Mouse (Mus musculus): ENCODE measurements around the gene Timmdc1. TPM values are rescaled to one million over a fixed set of nuclear protein-coding genes. Genes with fewer than 3 reads are reported as not detected.

The Timmdc1 gene
- polyA plus RNA-seq (2017; shearing (Covaris generic)): 10.8 TPM

GRCm38 (mm10) chr16:38522129-38523084 lies at the start of gene Timmdc1:
Timmdc1 (minus strand) TSS chr16:38522663.

DNA sequence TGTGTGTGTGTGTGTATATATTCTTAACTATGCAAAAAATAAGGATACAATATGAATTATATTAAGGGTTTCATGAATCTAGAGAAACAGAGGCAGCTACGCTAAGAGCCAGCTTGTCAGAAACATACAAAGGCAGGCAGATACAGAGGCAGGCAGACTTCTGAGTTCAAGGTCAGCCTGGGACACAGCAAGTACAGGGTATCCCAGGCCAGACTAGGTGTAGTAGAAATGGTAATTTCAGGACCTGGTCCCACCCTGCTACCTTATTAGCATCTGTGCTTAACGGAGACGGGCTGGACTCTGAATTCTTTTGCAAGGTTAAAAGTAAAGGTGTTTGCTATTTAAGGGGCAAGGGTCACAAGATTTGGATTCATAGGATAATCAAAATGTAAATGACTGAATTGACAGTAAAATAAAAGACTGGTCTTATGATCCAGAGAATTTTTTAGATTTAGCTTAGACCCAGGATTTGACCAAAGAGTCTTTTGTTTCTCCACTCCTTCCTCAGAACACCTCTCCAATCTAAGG lies 35.8 kb upstream of the Timmdc1 start, which contains the start of gene Tmem39a:
Gene Tmem39a (plus strand): TSS at position 478 of the 528 bp plus-strand sequence.

DNA sequence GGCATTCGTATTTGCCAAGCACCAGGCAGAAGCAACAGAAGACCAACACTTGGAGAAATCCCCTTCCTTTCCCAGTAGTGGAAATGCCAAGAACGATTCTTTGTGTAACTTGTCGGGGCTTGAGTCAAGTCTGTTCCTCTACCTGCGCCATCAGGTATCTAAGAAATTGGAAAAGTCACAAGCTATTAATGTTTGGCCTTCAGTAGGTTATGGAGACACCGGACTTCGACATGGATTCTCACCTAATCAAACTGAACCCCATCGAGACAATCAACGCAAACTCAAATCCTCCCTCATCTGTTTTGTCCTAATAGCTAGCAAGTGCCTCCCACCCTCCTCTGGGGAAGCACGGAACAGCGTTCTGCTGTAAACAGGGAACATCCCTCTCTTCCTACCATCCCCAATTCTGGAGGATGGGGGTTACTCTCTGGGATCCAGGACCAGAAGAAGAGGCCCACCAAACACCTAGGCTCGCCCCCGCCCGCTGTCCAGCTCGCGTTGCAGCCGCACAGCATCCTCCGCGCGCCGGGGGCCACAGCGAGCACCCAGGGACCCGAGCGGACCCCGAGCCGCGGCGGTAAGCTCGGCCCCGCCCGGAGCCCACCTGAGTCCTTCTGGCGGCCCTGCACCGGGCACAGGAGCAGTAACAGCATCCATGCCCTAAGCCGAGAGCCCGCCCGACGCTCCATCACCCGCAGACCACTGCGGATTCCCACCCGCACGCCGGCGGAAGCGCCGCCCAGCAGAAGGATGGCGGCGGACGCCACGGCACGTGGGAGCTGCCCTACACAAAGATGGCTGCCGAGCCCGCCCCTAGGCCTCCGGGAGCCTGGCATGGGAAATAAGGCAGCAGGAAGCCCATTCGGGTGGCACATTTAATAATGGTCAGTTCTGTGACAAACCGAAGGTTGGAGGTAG lies 27.3 kb upstream of the Timmdc1 start, which contains the start of gene Poglut1:
Gene Poglut1 (minus strand): TSS at position 780 of the 918 bp plus-strand sequence.

DNA sequence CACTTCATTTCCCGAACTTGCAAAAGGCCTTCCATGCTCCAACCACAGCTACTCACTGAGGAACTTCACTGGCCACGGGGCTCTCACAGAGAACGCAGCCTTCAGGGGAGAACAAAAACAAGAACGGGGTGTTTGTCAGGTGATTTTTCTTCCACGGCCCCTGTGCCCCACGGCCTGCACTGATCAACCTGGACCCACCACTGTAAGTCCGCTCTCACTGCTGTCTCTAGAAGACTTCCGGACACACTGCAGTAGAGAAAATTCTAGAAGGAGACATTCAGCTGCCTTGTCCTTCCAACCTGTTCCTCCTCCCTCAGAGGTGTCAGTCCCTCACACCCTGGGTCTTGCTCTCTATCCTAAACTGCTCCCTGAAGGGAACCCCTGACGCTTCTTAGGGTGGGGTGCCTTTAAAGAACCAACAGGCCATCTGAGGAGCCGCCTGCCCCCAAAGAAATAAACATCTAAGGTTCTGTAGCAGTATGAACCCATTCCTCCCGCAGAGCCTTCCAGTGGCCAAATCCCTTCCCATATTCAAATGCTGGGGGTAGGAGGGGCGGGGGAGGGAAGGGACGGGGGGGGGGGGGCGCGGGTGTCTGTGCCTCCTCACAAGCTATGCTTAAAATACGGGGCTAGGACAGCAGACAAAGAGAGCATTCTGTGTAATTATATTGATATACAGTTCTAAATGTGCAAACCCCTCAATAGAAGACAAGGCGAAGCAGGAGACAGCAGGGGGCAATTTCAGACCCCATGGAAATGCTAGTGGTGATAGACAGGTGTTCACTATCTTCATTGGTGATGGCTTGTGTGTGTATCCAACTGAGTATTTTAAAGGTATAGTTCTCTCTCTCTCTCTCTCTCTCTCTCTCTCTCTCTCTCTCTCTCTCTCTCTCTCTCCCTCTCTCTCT lies 66.7 kb downstream of the Timmdc1 start, which contains the start of gene Cd80:
Gene Cd80 (plus strand): TSS at position 51 of the 908 bp plus-strand sequence.

DNA sequence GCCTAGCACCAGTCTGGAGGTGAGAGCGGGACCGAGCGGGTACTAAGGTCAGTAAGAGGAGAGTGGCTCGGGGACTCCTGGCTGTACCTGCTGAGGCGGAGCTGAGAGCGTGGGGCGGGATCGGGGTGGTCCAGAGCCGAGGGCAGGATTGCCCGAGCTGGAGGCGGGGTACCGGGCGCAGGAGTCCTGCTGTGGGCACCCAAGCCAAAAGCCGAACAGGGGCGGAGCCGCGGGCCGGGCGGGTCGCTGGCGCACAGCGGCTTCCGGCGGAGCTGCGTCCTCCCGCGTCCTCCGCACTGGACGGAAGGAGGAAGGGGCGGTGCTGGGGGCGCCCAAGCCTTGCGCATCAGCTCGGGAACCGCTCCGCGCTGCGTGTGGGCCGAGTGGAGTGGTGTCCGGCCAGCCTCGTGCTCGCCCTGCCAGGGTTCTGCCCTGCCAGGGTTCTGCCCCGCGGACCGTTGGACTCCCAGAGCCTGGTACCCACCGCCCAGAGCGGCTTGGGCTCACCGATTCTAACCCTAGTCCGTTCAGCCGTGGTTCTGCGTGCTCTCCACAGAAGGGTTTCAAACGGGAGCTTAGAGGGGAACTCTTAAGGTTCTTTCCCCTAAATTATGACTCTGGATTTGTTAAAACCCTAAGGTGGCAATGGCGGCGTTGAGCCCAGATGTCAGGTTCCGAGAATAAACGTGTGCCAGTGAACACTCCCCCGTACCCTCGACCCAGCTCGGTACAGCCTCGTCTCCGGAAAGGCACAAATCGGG lies 69.8 kb downstream of the Timmdc1 start, which contains the start of gene Adprh:
Gene Adprh (minus strand): TSS at position 262 of the 761 bp plus-strand sequence.

Other genes starting within 250 kb of the Timmdc1 start
- not detected for gene Nr1i2, start 227.8 kb downstream of the Timmdc1 start, polyA plus RNA-seq (2017; shearing (Covaris generic))
- gene Maats1, start 180.5 kb downstream of the Timmdc1 start, polyA plus RNA-seq (2017; shearing (Covaris generic)): not detected
- gene Cox17, start 175.7 kb downstream of the Timmdc1 start, polyA plus RNA-seq (2017; shearing (Covaris generic)): 201 TPM
- gene Gm21987, start 175.6 kb downstream of the Timmdc1 start, polyA plus RNA-seq (2017; shearing (Covaris generic)): not detected
- 1.1 TPM for gene Popdc2, start 160.5 kb downstream of the Timmdc1 start, polyA plus RNA-seq (2017; shearing (Covaris generic))
- not detected for gene Pla1a, start 89.5 kb downstream of the Timmdc1 start, polyA plus RNA-seq (2017; shearing (Covaris generic))
- gene Adprh, start 70.0 kb downstream of the Timmdc1 start, polyA plus RNA-seq (2017; shearing (Covaris generic)): 132 TPM
- 3.9 TPM for gene Cd80, start 67.1 kb downstream of the Timmdc1 start, polyA plus RNA-seq (2017; shearing (Covaris generic))
- gene Poglut1, start 27.6 kb upstream of the Timmdc1 start, polyA plus RNA-seq (2017; shearing (Covaris generic)): 61.5 TPM
- gene Tmem39a, start 36.0 kb upstream of the Timmdc1 start, polyA plus RNA-seq (2017; shearing (Covaris generic)): 53.7 TPM
- 57.9 TPM for gene Arhgap31, start 190.6 kb upstream of the Timmdc1 start, polyA plus RNA-seq (2017; shearing (Covaris generic))
- 12.0 TPM for gene B4galt4, start 219.6 kb upstream of the Timmdc1 start, polyA plus RNA-seq (2017; shearing (Covaris generic))

All from inflammation-experienced regulatory T-cells, adult 16 weeks (primary cell).